Mouse (Mus musculus) MEL (cell line): Measurements from ENCODE around the gene Sorbs1. TPM values are rescaled to one million over a fixed set of nuclear protein-coding genes. Genes with fewer than 3 reads are reported as not detected.

Experiments
- DNase-seq: peaks from one replicate; pipeline ENCODE4 v3.0.0; 2011; ENCODE audit warnings: low read depth, low spot score
- H3K27ac ChIP-seq: 2 replicates; pipeline ENCODE4 v1.5.1; 2012; ENCODE audit warnings: low read depth, mild to moderate bottlenecking, control low read depth, low read length, moderate library complexity; ENCODE audit not compliant: control insufficient read depth
- H3K27me3 ChIP-seq, 2 experiments: fragments of 150-350 bp in 1 of 2; sonication (generic) in 1 of 2; 2 replicates each; pipeline ENCODE4 v1.6.1; 2012; ENCODE audit warnings: low read length in 2 of 2, mild to moderate bottlenecking in 2 of 2, improper control_type of control experiment in 1 of 2, moderate library complexity in 1 of 2; ENCODE audit not compliant: insufficient read depth in 2 of 2, control insufficient read depth in 1 of 2
- H3K36me3 ChIP-seq, 2 experiments: 2 replicates each; pipeline ENCODE4 v1.6.1; 2012 to 2014; ENCODE audit warnings: low read length in 2 of 2, improper control_type of control experiment in 1 of 2, inconsistent platforms in 1 of 2, mild to moderate bottlenecking in 1 of 2; ENCODE audit not compliant: insufficient read depth in 2 of 2, control insufficient read depth in 1 of 2
- H3K4me1 ChIP-seq, 2 experiments: fragments of 150-350 bp in 1 of 2; sonication (generic) in 1 of 2; 2 replicates each; pipeline ENCODE4 v1.6.1; 2012; ENCODE audit warnings: low read length in 2 of 2, improper control_type of control experiment in 1 of 2, mild to moderate bottlenecking in 1 of 2; ENCODE audit not compliant: insufficient read depth in 2 of 2, control insufficient read depth in 1 of 2
- H3K4me3 ChIP-seq, 2 experiments: fragments of 150-350 bp in 1 of 2; sonication (generic) in 1 of 2; 2 replicates each; pipeline ENCODE4 v1.5.1; 2012; ENCODE audit warnings: low read depth in 2 of 2, low read length in 2 of 2, mild to moderate bottlenecking in 2 of 2, moderate library complexity in 2 of 2, control low read depth in 1 of 2, improper control_type of control experiment in 1 of 2; ENCODE audit not compliant: control insufficient read depth in 1 of 2, insufficient read depth in 1 of 2
- H3K79me2 ChIP-seq: 2 replicates; pipeline ENCODE4 v1.6.1; 2012; ENCODE audit warnings: mild to moderate bottlenecking, low read length, moderate library complexity; ENCODE audit not compliant: control insufficient read depth, poor library complexity, insufficient read depth
- H3K9ac ChIP-seq: 2 replicates; pipeline ENCODE4 v1.6.1; 2012; ENCODE audit warnings: low read depth, mild to moderate bottlenecking, control low read depth, low read length, moderate library complexity; ENCODE audit not compliant: control insufficient read depth, poor library complexity, severe bottlenecking
- H3K9me3 ChIP-seq: fragments of 150-350 bp; sonication (generic); replicated peaks from 2 replicates; pipeline ENCODE4 v1.6.1; 2012; ENCODE audit warnings: mild to moderate bottlenecking, low read length, improper control_type of control experiment, moderate library complexity; ENCODE audit not compliant: insufficient read depth
- BHLHE40 ChIP-seq: IDR thresholded peaks from 2 replicates; pipeline ENCODE4 v1.6.1; 2012; ENCODE audit warnings: low read depth, mild to moderate bottlenecking, inconsistent platforms, low read length, improper control_type of control experiment, borderline replicate concordance
- CHD1 ChIP-seq: IDR thresholded peaks from 2 replicates; pipeline ENCODE4 v1.6.1; 2012; ENCODE audit warnings: low read depth, mild to moderate bottlenecking, inconsistent platforms, low read length, improper control_type of control experiment
- CTCF ChIP-seq, 3 experiments: IDR thresholded peaks in 2 of 3; conservative IDR thresholded peaks in 1 of 3; 2 replicates each; pipeline ENCODE4 v1.5.1; 2011 to 2012; ENCODE audit warnings: low read length in 3 of 3, low read depth in 2 of 3, mild to moderate bottlenecking in 2 of 3, improper control_type of control experiment in 1 of 3, inconsistent platforms in 1 of 3, mixed read lengths in 1 of 3, moderate library complexity in 1 of 3; ENCODE audit not compliant: control insufficient read depth in 1 of 3, insufficient read depth in 1 of 3, poor library complexity in 1 of 3, severe bottlenecking in 1 of 3
- ELF1 ChIP-seq: IDR thresholded peaks from 2 replicates; pipeline ENCODE4 v1.6.1; 2014; ENCODE audit warnings: low read depth, mild to moderate bottlenecking, inconsistent platforms, low read length, improper control_type of control experiment, moderate library complexity
- EP300 ChIP-seq, 2 experiments: IDR thresholded peaks; 2 replicates each; pipeline ENCODE4 v1.6.1; 2011; ENCODE audit warnings: improper control_type of control experiment in 2 of 2, low read length in 2 of 2, low read depth in 1 of 2, mild to moderate bottlenecking in 1 of 2
- ETS1 ChIP-seq: IDR thresholded peaks from 2 replicates; pipeline ENCODE4 v1.6.1; 2012; ENCODE audit warnings: low read depth, mild to moderate bottlenecking, inconsistent platforms, low read length, improper control_type of control experiment, moderate library complexity
- GABPA ChIP-seq: IDR thresholded peaks from 2 replicates; pipeline ENCODE4 v1.6.1; 2012; ENCODE audit warnings: low read depth, mild to moderate bottlenecking, inconsistent platforms, low read length, improper control_type of control experiment, moderate library complexity
- GATA1 ChIP-seq: IDR thresholded peaks from 2 replicates; pipeline ENCODE4 v1.6.1; 2011; ENCODE audit warnings: low read depth, low read length, improper control_type of control experiment
- HCFC1 ChIP-seq: IDR thresholded peaks from 2 replicates; pipeline ENCODE4 v1.6.1; 2012; ENCODE audit warnings: low read depth, mild to moderate bottlenecking, inconsistent platforms, low read length, improper control_type of control experiment, moderate library complexity
- JUND ChIP-seq: IDR thresholded peaks from 2 replicates; pipeline ENCODE4 v1.6.1; 2011; ENCODE audit warnings: low read depth, mild to moderate bottlenecking, improper control_type of control experiment, low read length
- KAT2A ChIP-seq: conservative IDR thresholded peaks from 2 replicates; pipeline ENCODE4 v1.6.1; 2012; ENCODE audit warnings: low read depth, low read length, improper control_type of control experiment, inconsistent platforms
- MAFK ChIP-seq: IDR thresholded peaks from 2 replicates; pipeline ENCODE4 v1.6.1; 2011; ENCODE audit warnings: low read depth, mild to moderate bottlenecking, low read length, improper control_type of control experiment, borderline replicate concordance
- MAX ChIP-seq: IDR thresholded peaks from 2 replicates; pipeline ENCODE4 v1.6.1; 2011; ENCODE audit warnings: low read length, improper control_type of control experiment
- MXI1 ChIP-seq: IDR thresholded peaks from 2 replicates; pipeline ENCODE4 v1.6.1; 2011; ENCODE audit warnings: mild to moderate bottlenecking, low read depth, low read length, improper control_type of control experiment
- MYB ChIP-seq: IDR thresholded peaks from 2 replicates; pipeline ENCODE4 v1.6.1; 2011; ENCODE audit warnings: mild to moderate bottlenecking, low read depth, low read length, improper control_type of control experiment
- NELFE ChIP-seq: IDR thresholded peaks from 2 replicates; pipeline ENCODE4 v1.6.1; 2011; ENCODE audit warnings: low read depth, low read length, improper control_type of control experiment
- NRF1 ChIP-seq: IDR thresholded peaks from 2 replicates; pipeline ENCODE4 v1.6.1; 2014; ENCODE audit warnings: low read depth, mild to moderate bottlenecking, inconsistent platforms, low read length, improper control_type of control experiment, moderate library complexity; ENCODE audit not compliant: poor library complexity, insufficient read depth, severe bottlenecking
- POLR2A ChIP-seq, 2 experiments: IDR thresholded peaks; 2 replicates each; pipeline ENCODE4 v1.6.1; 2011 to 2012; ENCODE audit warnings: low read length in 2 of 2, mild to moderate bottlenecking in 2 of 2, control low read depth in 1 of 2, improper control_type of control experiment in 1 of 2, low read depth in 1 of 2, moderate library complexity in 1 of 2; ENCODE audit not compliant: control insufficient read depth in 1 of 2, insufficient read depth in 1 of 2, poor library complexity in 1 of 2
- POLR2AphosphoS2 ChIP-seq: IDR thresholded peaks from 2 replicates; pipeline ENCODE4 v1.6.1; 2011; ENCODE audit warnings: low read length, improper control_type of control experiment
- RAD21 ChIP-seq: IDR thresholded peaks from 2 replicates; pipeline ENCODE4 v1.6.1; 2011; ENCODE audit warnings: mild to moderate bottlenecking, low read depth, low read length, improper control_type of control experiment
- TAL1 ChIP-seq: IDR thresholded peaks from 2 replicates; pipeline ENCODE4 v1.6.1; 2012; ENCODE audit warnings: mild to moderate bottlenecking, inconsistent platforms, low read length, moderate library complexity, mixed read lengths
- TBP ChIP-seq: IDR thresholded peaks from 2 replicates; pipeline ENCODE4 v1.8.0; 2011; ENCODE audit warnings: low read depth, low read length, improper control_type of control experiment
- TCF12 ChIP-seq: IDR thresholded peaks from 2 replicates; pipeline ENCODE4 v1.6.1; 2014; ENCODE audit warnings: low read depth, mild to moderate bottlenecking, inconsistent platforms, low read length, improper control_type of control experiment, moderate library complexity
- USF1 ChIP-seq: IDR thresholded peaks from 2 replicates; pipeline ENCODE4 v1.6.1; 2014; ENCODE audit warnings: low read depth, mild to moderate bottlenecking, inconsistent platforms, low read length, improper control_type of control experiment, moderate library complexity
- ZC3H11A ChIP-seq: IDR thresholded peaks from 2 replicates; pipeline ENCODE4 v1.6.1; 2012; ENCODE audit warnings: low read depth, mild to moderate bottlenecking, inconsistent platforms, low read length, improper control_type of control experiment
- ZKSCAN1 ChIP-seq: IDR thresholded peaks from 2 replicates; pipeline ENCODE4 v1.6.1; 2012; ENCODE audit warnings: low read depth, mild to moderate bottlenecking, inconsistent platforms, low read length, improper control_type of control experiment, moderate library complexity
- ZMIZ1 ChIP-seq: IDR thresholded peaks from 2 replicates; pipeline ENCODE4 v1.6.1; 2012; ENCODE audit warnings: low read depth, mild to moderate bottlenecking, inconsistent platforms, low read length, improper control_type of control experiment, moderate library complexity
- polyA plus RNA-seq, 2 experiments: library from polyadenylated mRNA; stranded (reverse) in 1 of 2; unstranded in 1 of 2; fragments of >175 nt in 1 of 2; fragments of >200 nt in 1 of 2; gene quantifications; 2 replicates each; pipeline versions ENCODE4 v1.2.1 to v1.2.4; 2012; ENCODE audit warnings: low replicate concordance in 2 of 2, low read depth in 1 of 2; ENCODE audit not compliant: insufficient read length in 2 of 2, insufficient read depth in 1 of 2, missing spikeins in 1 of 2
- total RNA-seq: library from RNA; depleted of rRNA; stranded (reverse); fragments of 300-350 nt; gene quantifications from 2 replicates; pipeline ENCODE4 v1.2.3, GENCODE M21; 2012

Gene Sorbs1
- total and polyA plus RNA-seq, 3 experiments: 1.3 to 5.3 TPM; not detected in 1

DNA sequence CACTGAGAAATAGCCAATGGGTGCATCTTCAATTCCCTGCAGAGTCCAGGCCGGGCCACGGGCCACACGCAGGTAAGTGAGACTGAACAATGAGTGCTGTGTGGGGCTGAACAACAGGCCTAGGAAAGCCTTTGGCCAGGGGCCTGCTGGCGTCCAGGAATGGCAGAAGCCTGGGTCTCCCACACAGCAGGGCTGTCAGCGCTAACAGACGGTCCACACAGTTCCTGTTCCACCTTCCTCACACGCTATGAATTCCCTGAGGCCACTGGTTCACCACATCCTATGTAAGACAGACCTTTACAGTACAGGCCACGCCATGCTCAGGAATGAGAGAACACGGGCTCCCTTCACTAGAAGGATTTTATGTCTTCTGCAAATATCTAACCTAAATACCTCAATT, 103.5 kb downstream of the Sorbs1 start:
- H3K9me3 ChIP-seq: no peaks in the 10 kb centered on the region
- H3K4me3 ChIP-seq: no peak overlapping the region
- H3K36me3 ChIP-seq: no peaks in the 10 kb centered on the region
- DNase-seq: no peak
- no peak overlapping the region for H3K9ac ChIP-seq
- no peaks in the 10 kb centered on the region for H3K79me2 ChIP-seq
- TF ChIP-seq EP300 (IDR thresholded peaks at IDR 0.05; ENCODE audit: low read depth in 1 of 2, low read length in 2 of 2) (no peak), NELFE (no peak), MAX (no peak), TBP (no peak), JUND (no peak), HCFC1 (no peak), CTCF (IDR thresholded peaks at IDR 0.05 in 2 of 3, conservative IDR thresholded peaks at IDR 0.05 in 1 of 3; ENCODE audit: control insufficient read depth in 1 of 3, insufficient read depth in 1 of 3, low read depth in 2 of 3, low read length in 3 of 3, poor library complexity in 1 of 3, severe bottlenecking in 1 of 3) (no peak), RAD21 (no peak), GATA1 (no peak), MXI1 (no peak), ZC3H11A (no peak), BHLHE40 (no peak), ELF1 (no peak)
- no peaks in the 10 kb centered on the region for H3K27me3 ChIP-seq
- H3K4me1 ChIP-seq: no peaks in the 10 kb centered on the region
- no peak overlapping the region for H3K27ac ChIP-seq

DNA sequence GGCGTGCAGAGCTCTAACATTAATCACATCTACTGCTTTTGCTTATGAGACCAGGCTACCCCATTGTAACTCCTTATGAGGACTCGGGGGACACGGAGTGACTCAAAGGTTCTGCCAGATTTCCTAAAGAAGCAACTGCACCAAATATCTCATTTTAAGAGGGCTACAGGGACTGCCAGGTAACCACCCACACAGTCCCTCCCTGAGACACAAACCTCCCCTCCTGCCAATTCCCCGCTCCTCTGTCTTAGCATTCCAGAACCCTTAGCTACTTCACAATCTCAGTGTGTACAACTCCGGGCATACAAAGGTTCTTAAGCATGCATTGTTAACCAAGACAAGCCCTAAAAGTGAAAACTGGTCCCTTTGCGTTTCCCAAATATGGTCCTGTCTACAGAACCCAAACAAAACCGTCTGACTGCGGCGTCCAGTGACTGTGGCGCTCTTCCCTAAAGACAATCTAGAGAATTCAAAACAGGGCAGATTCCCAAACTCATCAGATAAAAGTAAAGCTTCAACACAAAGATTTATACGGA, 104.0 kb downstream of the Sorbs1 start:
- Histone ChIP-seq H3K4me3 (no peak overlapping the region), H3K79me2 (no peaks in the 10 kb centered on the region), H3K36me3 (no peaks in the 10 kb centered on the region), H3K9me3 (no peaks in the 10 kb centered on the region), H3K27ac (no peak overlapping the region), H3K9ac (no peak overlapping the region), H3K27me3 (no peaks in the 10 kb centered on the region), H3K4me1 (no peaks in the 10 kb centered on the region)
- TF ChIP-seq ZMIZ1 (no peak), MAX (no peak), USF1 (no peak), ZKSCAN1 (no peak), POLR2A (IDR thresholded peaks at IDR 0.05; ENCODE audit: control insufficient read depth in 1 of 2, insufficient read depth in 1 of 2, low read depth in 1 of 2, low read length in 2 of 2, poor library complexity in 1 of 2) (no peak), GABPA (no peak), TBP (no peak), TCF12 (no peak), KAT2A (no peak), GATA1 (no peak), RAD21 (no peak), NRF1 (no peak), CHD1 (no peak), POLR2AphosphoS2 (no peak), MAFK (no peak), MYB (no peak), CTCF (IDR thresholded peaks at IDR 0.05 in 2 of 3, conservative IDR thresholded peaks at IDR 0.05 in 1 of 3; ENCODE audit: control insufficient read depth in 1 of 3, insufficient read depth in 1 of 3, low read depth in 2 of 3, low read length in 3 of 3, poor library complexity in 1 of 3, severe bottlenecking in 1 of 3) (no peak), ETS1 (no peak), TAL1 (no peak)
- DNase-seq: no peak
